Mouse (Mus musculus) lung, postnatal 0 days (tissue): ENCODE results near the gene Zfp974. TPM values are rescaled to one million over a fixed set of nuclear protein-coding genes. Genes with fewer than 3 reads are reported as not detected.
A peak's percentile ranks its signal among the peaks of the same experiment; 100 is the strongest.
"Not testable (repeated sequence)": the region's sequence is repeated elsewhere in the genome, so short reads cannot be mapped to it uniquely, and the experiment has no call there.

ENCODE experiments used
- ATAC-seq: fragments of 200-750 bp; cut with Nextera tagmentation; 2 replicates; pipeline ENCODE4 v1.8.0; 2017; ENCODE audit warnings: moderate library complexity
- DNase-seq: peaks from one replicate; pipeline ENCODE4 v3.0.0-alpha.2; 2016; ENCODE audit warnings: low spot score
- H3K27ac ChIP-seq: fragments of 300-500 bp; sonication (generic); 2 replicates; pipeline ENCODE4 v1.5.1; 2014; ENCODE audit warnings: antibody characterized with exemption, mild to moderate bottlenecking, low read length, mixed read lengths
- H3K27me3 ChIP-seq: fragments of 300-500 bp; sonication (generic); replicated peaks from 2 replicates; pipeline ENCODE4 v1.6.1; 2014; ENCODE audit warnings: low read length, mixed read lengths; ENCODE audit not compliant: insufficient read depth
- H3K36me3 ChIP-seq: fragments of 300-500 bp; sonication (generic); 2 replicates; pipeline ENCODE4 v1.6.1; 2014; ENCODE audit warnings: low read length, mixed read lengths; ENCODE audit not compliant: insufficient read depth
- H3K4me1 ChIP-seq: fragments of 300-500 bp; sonication (generic); 2 replicates; pipeline ENCODE4 v1.6.1; 2014; ENCODE audit warnings: antibody characterized with exemption, low read depth, low read length, mixed read lengths; ENCODE audit not compliant: insufficient read depth
- H3K4me2 ChIP-seq: fragments of 300-500 bp; sonication (generic); replicated peaks from 2 replicates; pipeline ENCODE4 v1.6.1; 2014; ENCODE audit warnings: low read depth, mild to moderate bottlenecking, low read length, moderate library complexity, mixed read lengths
- H3K4me3 ChIP-seq: fragments of 300-500 bp; sonication (generic); 2 replicates; pipeline ENCODE4 v1.5.1; 2014; ENCODE audit warnings: low read depth, low read length
- H3K9ac ChIP-seq: fragments of 300-500 bp; sonication (generic); replicated peaks from 2 replicates; pipeline ENCODE4 v1.6.1; 2014; ENCODE audit warnings: low read depth, mild to moderate bottlenecking
- H3K9me3 ChIP-seq: fragments of 300-500 bp; sonication (generic); 2 replicates; pipeline ENCODE4 v1.6.1; 2016; ENCODE audit warnings: low read length, mixed read lengths
- CTCF ChIP-seq: IDR thresholded peaks from 2 replicates; pipeline ENCODE4 v1.5.1; 2016; ENCODE audit warnings: antibody characterized with exemption, mild to moderate bottlenecking
- EP300 ChIP-seq: IDR thresholded peaks from 2 replicates; pipeline ENCODE4 v1.6.1; 2016; ENCODE audit warnings: antibody characterized with exemption, mild to moderate bottlenecking, control low read depth
- WGBS: fragments of 180-500 bp; shearing (Covaris S2); extraction: QIAGEN DNeasy Blood & Tissue Kit; methylation state at CpG from one replicate; pipeline ENCODE4 v1.1.7; 2014; 5-methylcytosine and 5-hydroxymethylcytosine counted together
- polyA plus RNA-seq: library from polyadenylated mRNA; unstranded; fragments of >200 nt; fragmentation: Nextera tagmentation; extraction: Ambion mirVana; gene quantifications from 2 replicates; pipeline ENCODE4 v1.2.1, GENCODE M21; 2015

Zfp974 gene
- 5.2 and 5.5 TPM in 2 replicates for polyA plus RNA-seq

DNA sequence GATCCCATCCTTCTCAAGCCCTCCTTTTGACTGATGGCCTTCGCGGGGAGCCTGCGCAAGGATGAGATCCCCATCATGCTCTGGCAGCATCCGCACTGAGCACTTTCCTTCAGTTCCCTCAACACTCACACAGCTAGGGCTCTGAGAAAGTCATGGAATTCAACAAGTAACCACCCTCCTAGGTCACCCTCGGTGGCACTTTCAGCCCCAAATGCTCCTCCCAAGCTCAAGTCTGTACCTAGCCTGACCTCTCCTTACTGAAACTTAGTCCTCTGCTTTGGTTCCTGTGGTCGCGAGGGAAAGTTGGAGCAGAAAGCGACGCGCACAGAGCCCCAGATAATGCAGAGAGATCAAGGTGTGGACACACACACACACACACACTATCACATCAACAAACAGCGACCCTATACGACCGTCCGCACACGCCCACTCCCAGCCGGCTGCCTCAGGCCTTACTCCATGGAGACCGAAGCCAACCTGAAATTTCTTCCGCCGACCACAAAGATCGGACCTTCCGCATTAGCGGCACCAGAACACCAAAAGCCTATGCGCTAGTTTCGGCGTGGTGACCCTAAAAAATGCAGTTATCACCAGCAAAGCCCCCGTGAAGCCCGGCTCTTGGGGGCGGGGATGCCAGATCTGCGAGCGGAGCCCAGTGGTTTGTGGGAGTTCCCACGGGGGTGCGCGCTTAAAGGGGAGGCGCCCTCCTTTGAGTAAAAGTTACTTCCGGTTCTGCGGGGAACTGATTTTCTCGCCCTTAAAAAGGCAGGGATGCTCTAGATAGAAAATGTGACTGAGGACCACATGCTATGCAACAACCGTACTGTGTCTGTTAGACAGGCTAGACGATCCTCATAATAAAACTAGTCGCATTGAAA lies at the start of gene Zfp974:
TSS of gene Zfp974 (minus strand) at position 643 of the 878 bp plus-strand sequence.
- ATAC-seq: peak; percentile 89
- peak within 1 kb of the TSS; percentile 64 for H3K9ac ChIP-seq
- WGBS: 3% methylated on average over 40 of the region's 40 CpGs
- no peaks in the 10 kb centered on the region for H3K36me3 ChIP-seq
- H3K4me1 ChIP-seq: peaks cover 2% of the 10 kb centered on the region; the same call in 1 of the 2 replicates
- peak within 1 kb of the TSS; percentile 75 for H3K4me2 ChIP-seq
- peak; percentile 90 for DNase-seq
- H3K9me3 ChIP-seq: no peaks in the 10 kb centered on the region
- peak within 1 kb of the TSS; percentile 69 for H3K4me3 ChIP-seq
- no peak within 1 kb of the TSS for H3K27ac ChIP-seq
- TF ChIP-seq EP300: 0 out of 2 replicates have a peak, but pooled peaks have one; percentile 14
- TF ChIP-seq CTCF: no peak
- H3K27me3 ChIP-seq: no peaks in the 10 kb centered on the region

DNA sequence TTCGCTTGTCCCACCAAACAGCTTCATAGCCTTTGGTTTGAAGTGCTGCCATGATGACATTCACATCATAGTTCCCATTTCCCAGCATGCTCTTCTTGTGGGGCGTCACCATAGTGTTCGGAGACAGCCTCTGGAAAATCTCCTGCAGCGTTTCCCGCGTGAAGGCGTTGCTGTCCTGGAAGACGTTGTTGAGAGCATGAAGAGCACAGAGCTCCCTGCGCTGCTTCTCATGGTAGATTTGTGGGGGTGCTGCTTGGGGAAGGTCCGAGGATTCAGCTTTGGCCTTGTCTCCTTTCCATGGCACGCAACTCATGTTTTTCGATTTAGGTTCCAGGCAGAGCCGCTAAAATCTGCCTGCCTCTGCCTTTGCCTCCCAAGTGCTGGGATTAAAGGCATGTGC lies 20.2 kb upstream of the Zfp974 start:
- not testable (repeated sequence) for H3K27ac ChIP-seq, H3K9me3 ChIP-seq, H3K27me3 ChIP-seq, H3K36me3 ChIP-seq, H3K4me3 ChIP-seq, ATAC-seq, H3K9ac ChIP-seq, H3K4me1 ChIP-seq, H3K4me2 ChIP-seq, DNase-seq
- WGBS: 90% methylated on average over 13 of the region's 13 CpGs

DNA sequence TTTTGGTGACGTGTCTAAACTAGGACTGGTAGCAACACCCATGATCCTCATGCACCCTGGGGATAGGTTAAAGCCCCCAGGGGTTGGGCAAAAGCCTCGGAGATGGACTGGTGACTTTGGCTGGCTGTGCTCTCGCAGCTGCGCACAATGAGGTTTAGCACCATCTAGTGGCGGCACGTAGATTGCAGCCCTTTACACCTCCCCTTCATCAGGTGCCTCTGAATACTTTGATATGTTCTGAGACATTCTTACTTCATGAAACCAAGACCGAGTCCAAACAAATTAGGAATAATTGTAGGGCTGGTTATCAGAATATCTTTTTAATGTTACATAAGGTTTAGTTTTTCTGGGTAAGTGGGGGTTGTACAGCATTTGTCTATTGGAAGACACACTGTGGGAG lies 12.6 kb upstream of the Zfp974 start:
- not testable (repeated sequence) for H3K27ac ChIP-seq, H3K9ac ChIP-seq, ATAC-seq, H3K27me3 ChIP-seq, H3K4me2 ChIP-seq, H3K9me3 ChIP-seq, DNase-seq, H3K4me3 ChIP-seq, H3K36me3 ChIP-seq, H3K4me1 ChIP-seq
- whole genome bisulfite sequencing: 46% methylated on average over 5 of the region's 7 CpGs
- peak; percentile 47 for TF ChIP-seq CTCF

DNA sequence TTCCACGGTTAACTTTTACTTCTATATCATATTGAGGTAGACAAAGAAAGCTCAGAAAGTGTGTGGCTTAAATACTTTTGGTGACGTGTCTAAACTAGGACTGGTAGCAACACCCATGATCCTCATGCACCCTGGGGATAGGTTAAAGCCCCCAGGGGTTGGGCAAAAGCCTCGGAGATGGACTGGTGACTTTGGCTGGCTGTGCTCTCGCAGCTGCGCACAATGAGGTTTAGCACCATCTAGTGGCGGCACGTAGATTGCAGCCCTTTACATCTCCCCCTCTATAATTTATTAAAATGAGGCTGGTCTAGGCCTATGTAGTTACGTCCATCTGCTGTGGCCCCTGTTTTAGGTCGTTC lies 4.5 kb upstream of the Zfp974 start:
- not testable (repeated sequence) for H3K27me3 ChIP-seq, DNase-seq, H3K4me3 ChIP-seq, H3K36me3 ChIP-seq, H3K9ac ChIP-seq, H3K4me1 ChIP-seq, ATAC-seq, H3K9me3 ChIP-seq, H3K27ac ChIP-seq
- peak overlapping the region; percentile 42 for H3K4me2 ChIP-seq
- WGBS: 10% methylated on average over 1 of the region's 9 CpGs

DNA sequence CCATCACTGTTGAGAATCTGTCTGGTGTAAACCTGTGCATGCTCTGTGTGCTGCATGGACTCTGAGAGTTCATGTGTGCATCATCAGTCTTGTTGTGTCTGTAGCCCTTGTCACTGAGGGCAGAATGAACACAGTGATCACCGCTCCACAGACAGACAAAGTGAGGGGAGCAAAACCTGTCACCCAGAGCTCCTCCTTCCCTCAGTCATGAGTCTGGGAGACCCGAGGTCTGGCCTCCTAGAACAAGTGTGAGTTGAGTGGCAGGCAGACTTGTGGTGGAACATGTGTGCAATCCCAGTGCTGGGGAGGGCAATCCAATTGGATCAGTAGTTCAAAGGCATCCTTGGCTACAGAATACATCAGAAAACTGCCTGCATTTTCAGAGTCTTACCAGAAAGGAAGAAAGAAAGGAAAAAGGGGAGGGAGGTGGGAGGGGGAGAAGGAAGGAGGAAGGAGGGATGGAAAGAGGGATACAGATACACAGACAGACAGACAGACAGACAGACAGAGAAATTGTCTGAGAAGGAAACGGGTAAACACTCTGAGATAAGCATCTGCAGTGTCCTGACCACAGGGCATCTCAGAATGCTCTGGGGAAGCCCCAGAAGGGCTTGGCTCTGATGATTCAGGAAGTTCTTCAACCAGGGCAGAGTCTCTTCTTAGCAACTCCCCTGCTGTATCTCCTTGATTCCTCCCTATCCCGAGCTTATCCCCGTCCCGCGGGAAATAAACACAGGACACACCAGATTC lies 4.0 kb upstream of the Zfp974 start:
- peak; percentile 39 for DNase-seq
- Histone ChIP-seq H3K4me3 (no peak overlapping the region), H3K36me3 (no peaks in the 10 kb centered on the region), H3K27me3 (no peaks in the 10 kb centered on the region), H3K9ac (no peak overlapping the region), H3K9me3 (no peaks in the 10 kb centered on the region), H3K4me1 (peaks cover 2% of the 10 kb centered on the region; the same call in 1 of the 2 replicates), H3K27ac (no peak overlapping the region), H3K4me2 (peak overlapping the region; percentile 42)
- peak; percentile 53 for ATAC-seq
- 12% methylated on average over 7 of the region's 7 CpGs for WGBS
- no peak for TF ChIP-seq CTCF
- TF ChIP-seq EP300: no peak

DNA sequence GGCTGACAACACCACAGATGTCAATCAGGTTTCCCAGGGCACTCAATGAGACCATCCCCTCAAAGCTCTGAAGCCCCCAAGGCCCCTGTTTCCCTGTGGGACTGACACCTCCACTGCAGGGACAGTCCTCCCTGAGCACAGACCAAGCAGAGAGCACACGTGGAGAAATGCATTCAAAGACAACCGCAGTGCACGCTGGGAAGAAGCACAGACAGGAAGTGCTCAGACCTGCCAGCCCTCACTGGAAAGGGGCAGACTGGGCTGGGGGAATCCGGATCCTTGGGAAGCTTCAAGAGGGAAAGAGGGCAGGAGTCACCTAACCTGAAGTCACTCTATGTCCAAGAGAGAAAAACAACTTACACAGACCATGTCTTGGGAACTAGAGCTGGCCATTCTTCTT lies 2.2 kb downstream of the Zfp974 start:
- not testable (repeated sequence) for H3K9me3 ChIP-seq, H3K4me2 ChIP-seq, H3K9ac ChIP-seq, ATAC-seq, H3K4me3 ChIP-seq, DNase-seq, H3K36me3 ChIP-seq, H3K27ac ChIP-seq, H3K4me1 ChIP-seq, H3K27me3 ChIP-seq
- 37% methylated on average over 4 of the region's 4 CpGs for WGBS

DNA sequence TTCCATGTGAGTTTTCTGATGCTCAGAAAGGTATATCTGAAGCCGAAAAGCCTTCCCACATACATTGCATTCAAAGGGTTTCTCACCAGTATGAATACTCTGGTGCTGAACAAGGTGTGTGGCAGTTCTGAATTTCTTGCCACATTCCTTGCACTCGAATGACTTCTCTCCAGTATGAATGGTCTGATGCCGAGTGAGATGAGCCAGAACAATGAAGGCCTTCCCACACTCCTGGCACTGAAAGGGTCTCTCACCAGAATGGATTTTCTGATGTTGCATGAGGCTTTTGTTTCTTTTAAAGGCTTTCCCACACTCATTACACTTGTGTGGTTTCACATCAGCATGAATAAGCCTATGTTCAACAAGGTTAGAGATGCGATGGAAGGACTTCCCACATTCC lies 18.3 kb downstream of the Zfp974 start:
- not testable (repeated sequence) for H3K9me3 ChIP-seq, H3K4me1 ChIP-seq, ATAC-seq, H3K9ac ChIP-seq, H3K27me3 ChIP-seq, H3K4me2 ChIP-seq, DNase-seq, H3K27ac ChIP-seq, H3K4me3 ChIP-seq, H3K36me3 ChIP-seq
- 95% methylated on average over 3 of the region's 4 CpGs for WGBS
